Mouse (Mus musculus): ENCODE results near the gene Dnah11. TPM values are rescaled to one million over a fixed set of nuclear protein-coding genes. Genes with fewer than 3 reads are reported as not detected.

Gene Dnah11
- polyA plus RNA-seq (2012; rRNA removed) = 0.86 and 1.2 TPM in 2 replicates

DNA sequence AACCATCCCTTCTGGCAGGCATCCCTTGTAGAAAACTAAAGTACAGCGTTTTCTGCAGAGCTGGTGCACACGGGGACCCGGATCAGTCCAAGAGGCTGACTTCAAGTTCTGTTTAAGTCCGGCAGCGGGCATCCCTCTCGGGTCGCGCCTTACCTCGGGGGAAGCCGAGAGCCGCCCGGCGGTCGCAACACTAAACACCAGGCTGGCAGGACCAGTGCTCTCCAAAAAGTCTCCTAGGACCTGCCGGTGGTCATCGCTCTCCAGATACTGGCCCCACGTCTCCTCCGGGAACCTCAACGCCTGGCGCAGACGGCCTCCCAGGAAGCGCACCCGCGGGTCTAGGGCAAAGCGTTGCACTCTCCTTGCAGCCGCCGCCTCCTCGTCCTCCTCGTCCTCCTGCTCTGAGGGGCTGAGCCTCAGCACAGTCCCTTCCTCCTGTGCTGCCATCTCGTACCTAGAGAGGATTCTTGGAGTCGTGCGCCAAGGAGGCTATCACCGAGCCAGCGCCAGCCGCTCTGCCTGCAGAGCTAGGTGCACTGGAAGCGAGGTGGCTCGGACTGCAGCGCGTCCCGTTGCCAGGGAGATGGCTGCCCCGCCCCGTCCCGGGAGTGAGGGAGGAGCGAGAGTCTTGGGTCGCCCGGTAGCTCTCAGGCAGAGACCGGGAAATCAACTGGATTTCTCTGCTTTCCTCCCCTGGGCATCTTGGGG lies at the start of gene Dnah11:
Gene Dnah11, minus strand, starts transcription at position 658 of the 708 bp plus-strand sequence.
- TF ChIP-seq POLR2A (IDR thresholded peaks at IDR 0.05; ENCODE audit: low read depth, low read length) = no peak
- no peak for TF ChIP-seq CTCF (conservative IDR thresholded peaks at IDR 0.05; ENCODE audit: insufficient read depth, insufficient read length, low read depth, low read length)
- Histone ChIP-seq H3K27me3 (replicated peaks; ENCODE audit: control insufficient read depth, insufficient read depth, low read length) (no peaks in the 10 kb centered on the region; the same call in 1 of the 2 replicates), H3K36me3 (ENCODE audit: control insufficient read depth, insufficient read depth, low read length) (no peaks in the 10 kb centered on the region), H3K4me1 (ENCODE audit: control insufficient read depth, insufficient read depth, low read length) (no peaks in the 10 kb centered on the region), H3K27ac (ENCODE audit: insufficient read depth, low read depth, low read length) (no peak within 1 kb of the TSS), H3K4me3 (ENCODE audit: insufficient read depth, low read depth, low read length) (peak within 1 kb of the TSS; percentile 51)
- under 1% methylated on average over 47 of the region's 47 CpGs for WGBS
- peak; percentile 83 for DNase-seq

DNA sequence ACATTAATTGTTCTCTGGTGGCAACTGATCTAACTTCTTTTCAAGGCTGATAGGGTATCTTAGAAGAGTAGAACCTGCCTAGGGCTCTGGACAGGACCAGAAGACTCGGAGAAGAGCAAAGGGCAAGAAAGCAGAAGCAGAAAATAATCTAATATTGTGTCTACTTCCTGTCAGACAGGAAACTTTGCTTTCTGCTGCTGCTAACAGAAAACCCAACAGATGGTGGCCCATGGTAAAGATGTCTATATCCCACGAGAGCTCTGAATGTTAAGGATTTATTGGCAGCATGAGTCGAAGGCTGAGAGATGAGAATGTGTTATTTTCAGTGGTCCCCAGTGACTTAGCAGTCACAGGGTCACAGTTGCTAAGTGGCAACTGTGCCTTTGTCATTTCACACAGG lies 22.3 kb upstream of the Dnah11 start:
- no peak overlapping the region for H3K4me3 ChIP-seq (ENCODE audit: insufficient read depth, low read depth, low read length)

DNA sequence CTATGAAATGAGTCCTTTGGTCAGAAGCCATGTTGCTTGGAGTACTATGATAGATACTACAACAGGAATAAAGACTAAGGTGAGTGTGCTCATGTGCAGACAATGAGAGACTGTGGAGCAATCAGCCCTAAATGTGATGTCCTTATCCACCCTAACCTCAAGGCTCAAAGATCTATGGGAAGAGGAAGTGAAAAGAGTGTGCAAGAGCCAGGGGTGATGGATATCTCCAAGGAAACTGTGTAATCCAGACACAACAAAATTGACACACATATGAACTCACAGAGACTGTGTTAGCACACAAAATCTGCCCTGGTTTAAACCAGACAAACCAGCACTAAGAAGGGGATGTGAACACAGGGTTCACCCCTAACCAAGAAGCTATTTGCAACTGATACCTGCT lies 21.2 kb upstream of the Dnah11 start:
- H3K36me3 ChIP-seq (ENCODE audit: control insufficient read depth, insufficient read depth, low read length) = no peaks in the 10 kb centered on the region
- no peaks in the 10 kb centered on the region for H3K27me3 ChIP-seq (replicated peaks; ENCODE audit: control insufficient read depth, insufficient read depth, low read length)
- H3K4me1 ChIP-seq (ENCODE audit: control insufficient read depth, insufficient read depth, low read length) = no peaks in the 10 kb centered on the region
- no peak for DNase-seq
- H3K4me3 ChIP-seq (ENCODE audit: insufficient read depth, low read depth, low read length) = no peak overlapping the region
- H3K27ac ChIP-seq (ENCODE audit: insufficient read depth, low read depth, low read length) = no peak overlapping the region
- TF ChIP-seq CTCF (conservative IDR thresholded peaks at IDR 0.05; ENCODE audit: insufficient read depth, insufficient read length, low read depth, low read length) (no peak), POLR2A (IDR thresholded peaks at IDR 0.05; ENCODE audit: low read depth, low read length) (no peak)

More for the DNA sequence above, 22.3 kb upstream of the Dnah11 start:
- Histone ChIP-seq H3K36me3 (ENCODE audit: control insufficient read depth, insufficient read depth, low read length) (no peaks in the 10 kb centered on the region), H3K4me1 (ENCODE audit: control insufficient read depth, insufficient read depth, low read length) (no peaks in the 10 kb centered on the region), H3K27ac (ENCODE audit: insufficient read depth, low read depth, low read length) (no peak overlapping the region), H3K27me3 (replicated peaks; ENCODE audit: control insufficient read depth, insufficient read depth, low read length) (no peaks in the 10 kb centered on the region)
- TF ChIP-seq POLR2A (IDR thresholded peaks at IDR 0.05; ENCODE audit: low read depth, low read length) (no peak), CTCF (conservative IDR thresholded peaks at IDR 0.05; ENCODE audit: insufficient read depth, insufficient read length, low read depth, low read length) (no peak)
- WGBS = 41% methylated on average over 3 of the region's 3 CpGs
- no peak for DNase-seq

DNA sequence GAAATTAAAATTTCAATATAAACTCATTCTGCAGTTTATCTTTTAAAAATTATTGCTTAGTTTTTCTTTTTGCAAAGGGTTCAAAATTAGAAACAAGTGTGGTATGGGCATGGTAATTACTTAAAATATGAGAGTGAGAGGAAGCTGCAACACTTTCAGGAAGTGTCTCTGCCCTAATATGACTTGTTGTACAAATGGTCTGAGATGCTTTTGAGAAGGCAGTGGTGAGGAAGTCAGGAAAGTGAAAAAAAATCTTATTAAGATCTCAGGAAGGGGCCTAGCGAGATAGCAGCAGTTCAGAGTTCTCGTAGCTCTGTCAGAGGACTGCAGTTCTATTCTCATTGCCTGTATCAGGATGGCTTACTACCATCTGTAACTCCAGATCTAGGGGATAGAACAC lies 13.3 kb upstream of the Dnah11 start:
- Histone ChIP-seq H3K36me3 (ENCODE audit: control insufficient read depth, insufficient read depth, low read length) (no peaks in the 10 kb centered on the region), H3K4me1 (ENCODE audit: control insufficient read depth, insufficient read depth, low read length) (no peaks in the 10 kb centered on the region), H3K27me3 (replicated peaks; ENCODE audit: control insufficient read depth, insufficient read depth, low read length) (peaks cover 2% of the 10 kb centered on the region; the same call in 1 of the 2 replicates), H3K4me3 (ENCODE audit: insufficient read depth, low read depth, low read length) (no peak overlapping the region), H3K27ac (ENCODE audit: insufficient read depth, low read depth, low read length) (no peak overlapping the region)
- no peak for DNase-seq
- TF ChIP-seq POLR2A (IDR thresholded peaks at IDR 0.05; ENCODE audit: low read depth, low read length) (no peak), CTCF (conservative IDR thresholded peaks at IDR 0.05; ENCODE audit: insufficient read depth, insufficient read length, low read depth, low read length) (no peak)
- WGBS = 80% methylated on average over 2 of the region's 2 CpGs

DNA sequence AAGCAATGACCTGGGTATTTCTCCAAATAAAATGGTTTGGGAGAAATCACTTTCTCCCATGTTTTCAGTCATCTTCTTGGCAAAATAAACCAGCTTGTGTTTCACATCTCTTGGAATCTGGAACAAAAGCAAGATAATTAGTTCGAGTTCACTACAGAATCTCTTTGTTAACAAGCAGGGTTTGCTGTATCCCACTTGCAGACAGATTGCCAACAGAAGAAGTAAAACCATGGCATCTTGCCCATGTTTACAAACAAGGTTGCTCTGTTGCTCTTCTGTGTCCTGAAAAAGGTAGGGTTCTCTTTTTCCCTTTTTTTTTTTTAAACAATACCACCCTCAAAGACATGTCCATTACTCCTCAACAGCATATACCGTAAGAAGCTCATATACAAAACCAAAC lies 2.3 kb downstream of the Dnah11 start:
- TF ChIP-seq CTCF (conservative IDR thresholded peaks at IDR 0.05; ENCODE audit: insufficient read depth, insufficient read length, low read depth, low read length) (no peak), POLR2A (IDR thresholded peaks at IDR 0.05; ENCODE audit: low read depth, low read length) (no peak)
- no peak for DNase-seq
- Histone ChIP-seq H3K27ac (ENCODE audit: insufficient read depth, low read depth, low read length) (no peak overlapping the region), H3K27me3 (replicated peaks; ENCODE audit: control insufficient read depth, insufficient read depth, low read length) (no peaks in the 10 kb centered on the region; the same call in 1 of the 2 replicates), H3K36me3 (ENCODE audit: control insufficient read depth, insufficient read depth, low read length) (no peaks in the 10 kb centered on the region), H3K4me3 (ENCODE audit: insufficient read depth, low read depth, low read length) (no peak overlapping the region), H3K4me1 (ENCODE audit: control insufficient read depth, insufficient read depth, low read length) (no peaks in the 10 kb centered on the region)
- 79% methylated on average over 2 of the region's 2 CpGs for WGBS

DNA sequence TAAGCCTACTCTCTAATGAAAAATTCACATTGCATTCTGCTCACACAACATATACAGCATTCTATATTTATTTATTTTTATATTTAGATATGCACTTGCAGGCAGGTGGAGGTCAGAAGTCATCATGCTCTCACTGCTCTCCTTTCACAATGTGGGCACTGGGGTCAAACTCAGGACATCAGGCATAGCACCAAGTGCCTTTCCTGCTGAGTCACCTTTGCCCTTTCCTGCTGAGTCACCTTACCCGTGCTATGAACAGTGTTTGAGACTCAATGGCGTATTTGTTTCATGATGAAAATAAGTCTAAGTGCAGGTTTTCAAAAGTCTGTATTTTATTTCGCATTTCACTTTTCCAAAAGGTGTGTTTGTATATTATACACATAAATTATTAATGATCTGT lies 9.3 kb downstream of the Dnah11 start:
- H3K27ac ChIP-seq (ENCODE audit: insufficient read depth, low read depth, low read length) = no peak overlapping the region
- DNase-seq = no peak
- TF ChIP-seq CTCF (conservative IDR thresholded peaks at IDR 0.05; ENCODE audit: insufficient read depth, insufficient read length, low read depth, low read length) (no peak), POLR2A (IDR thresholded peaks at IDR 0.05; ENCODE audit: low read depth, low read length) (no peak)
- peaks cover 3% of the 10 kb centered on the region; the same call in 1 of the 2 replicates for H3K4me1 ChIP-seq (ENCODE audit: control insufficient read depth, insufficient read depth, low read length)
- WGBS = 84% methylated on average over 3 of the region's 3 CpGs
- H3K4me3 ChIP-seq (ENCODE audit: insufficient read depth, low read depth, low read length) = no peak overlapping the region
- H3K36me3 ChIP-seq (ENCODE audit: control insufficient read depth, insufficient read depth, low read length) = no peaks in the 10 kb centered on the region
- H3K27me3 ChIP-seq (replicated peaks; ENCODE audit: control insufficient read depth, insufficient read depth, low read length) = no peaks in the 10 kb centered on the region

DNA sequence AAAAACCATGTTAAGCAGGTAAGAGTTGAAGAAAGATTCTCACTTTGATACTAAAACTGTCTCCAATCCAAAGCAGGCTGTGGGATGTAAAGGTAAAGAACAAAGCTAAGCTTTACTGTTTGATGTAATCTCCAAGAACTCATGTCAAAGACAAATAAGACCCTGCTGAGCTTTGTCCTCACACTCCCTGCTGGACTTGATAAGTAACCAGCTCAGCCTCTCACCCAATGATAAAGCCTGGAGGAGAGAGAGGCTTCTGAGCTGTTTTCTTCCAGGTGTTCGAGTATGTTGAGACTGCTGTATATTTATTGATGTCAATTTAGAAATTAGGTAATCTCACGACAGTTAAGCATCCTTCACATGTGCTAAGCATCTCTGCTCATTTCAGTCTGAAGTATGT lies 11.2 kb downstream of the Dnah11 start:
- DNase-seq = no peak
- Histone ChIP-seq H3K4me3 (ENCODE audit: insufficient read depth, low read depth, low read length) (no peak overlapping the region), H3K27me3 (replicated peaks; ENCODE audit: control insufficient read depth, insufficient read depth, low read length) (no peaks in the 10 kb centered on the region), H3K4me1 (ENCODE audit: control insufficient read depth, insufficient read depth, low read length) (peaks cover 3% of the 10 kb centered on the region; the same call in 1 of the 2 replicates), H3K36me3 (ENCODE audit: control insufficient read depth, insufficient read depth, low read length) (no peaks in the 10 kb centered on the region), H3K27ac (ENCODE audit: insufficient read depth, low read depth, low read length) (no peak overlapping the region)
- 75% methylated on average over 2 of the region's 2 CpGs for WGBS
- TF ChIP-seq POLR2A (IDR thresholded peaks at IDR 0.05; ENCODE audit: low read depth, low read length) = no peak
- no peak for TF ChIP-seq CTCF (conservative IDR thresholded peaks at IDR 0.05; ENCODE audit: insufficient read depth, insufficient read length, low read depth, low read length)
